Mouse (Mus musculus) hindbrain, embryonic 16.5 days (tissue): ENCODE measurements around the gene Atp1b2. TPM values are rescaled to one million over a fixed set of nuclear protein-coding genes. Genes with fewer than 3 reads are reported as not detected.

Experiments used
- ATAC-seq: fragments of 200-750 bp; cut with Nextera tagmentation; 2 replicates; pipeline ENCODE4 v1.8.0; 2017; ENCODE audit warnings: moderate TSS enrichment, moderate library complexity
- H3K27ac ChIP-seq: fragments of 300-500 bp; sonication (generic); 2 replicates; pipeline ENCODE4 v1.5.1; 2014; ENCODE audit warnings: low read depth, mild to moderate bottlenecking, control low read depth, low read length, moderate library complexity
- H3K27me3 ChIP-seq: fragments of 300-500 bp; sonication (generic); replicated peaks from 2 replicates; pipeline ENCODE4 v1.6.1; 2014; ENCODE audit warnings: low read length; ENCODE audit not compliant: control insufficient read depth, insufficient read depth
- H3K36me3 ChIP-seq: fragments of 300-500 bp; sonication (generic); 2 replicates; pipeline ENCODE4 v1.6.1; 2014; ENCODE audit warnings: mild to moderate bottlenecking, low read length, moderate library complexity, mixed read lengths; ENCODE audit not compliant: control insufficient read depth, insufficient read depth
- H3K4me1 ChIP-seq: fragments of 300-500 bp; sonication (generic); 2 replicates; pipeline ENCODE4 v1.6.1; 2014; ENCODE audit warnings: low read depth, low read length; ENCODE audit not compliant: control insufficient read depth, insufficient read depth
- H3K4me2 ChIP-seq: fragments of 300-500 bp; sonication (generic); 2 replicates; pipeline ENCODE4 v1.6.1; 2014; ENCODE audit warnings: mild to moderate bottlenecking, low read length, control low read depth, moderate library complexity
- H3K4me3 ChIP-seq: fragments of 300-500 bp; sonication (generic); 2 replicates; pipeline ENCODE4 v1.5.1; 2014; ENCODE audit warnings: mild to moderate bottlenecking, low read length, control low read depth, moderate library complexity
- H3K9ac ChIP-seq: fragments of 300-500 bp; sonication (generic); 2 replicates; pipeline ENCODE4 v1.6.1; 2014; ENCODE audit warnings: low read depth, mild to moderate bottlenecking, control low read depth, low read length, moderate library complexity
- H3K9me3 ChIP-seq: fragments of 300-500 bp; sonication (generic); 2 replicates; pipeline ENCODE4 v1.6.1; 2014; ENCODE audit warnings: mild to moderate bottlenecking, low read length, moderate library complexity; ENCODE audit not compliant: control insufficient read depth
- WGBS: fragments of 180-500 bp; shearing (Covaris S2); extraction: QIAGEN DNeasy Blood & Tissue Kit; methylation state at CpG from one replicate; pipeline ENCODE4 v1.1.7; 2014; 5-methylcytosine and 5-hydroxymethylcytosine counted together
- polyA plus RNA-seq: library from polyadenylated mRNA; unstranded; fragments of >200 nt; fragmentation: Nextera tagmentation; extraction: Ambion mirVana; gene quantifications from 2 replicates; pipeline ENCODE4 v1.2.1, GENCODE M21; 2015

Atp1b2 gene
- polyA plus RNA-seq, 1 experiment from 2014 or later, result 105 TPM

GRCm38 (mm10) chr11:69585718-69586325 is 19.9 kb downstream of the Atp1b2 start:
- no peak for ATAC-seq
- Histone ChIP-seq H3K27ac (no peak overlapping the region), H3K9ac (no peak overlapping the region), H3K36me3 (peaks cover 18% of the 10 kb centered on the region), H3K4me1 (peaks cover 5% of the 10 kb centered on the region), H3K4me3 (no peak overlapping the region), H3K27me3 (no peaks in the 10 kb centered on the region), H3K4me2 (no peak overlapping the region), H3K9me3 (no peaks in the 10 kb centered on the region)
- 84% methylated on average over 7 of the region's 7 CpGs for WGBS

GRCm38 (mm10) chr11:69584937-69585336 is 20.8 kb downstream of the Atp1b2 start:
- peaks cover 17% of the 10 kb centered on the region for H3K36me3 ChIP-seq
- H3K4me3 ChIP-seq, result no peak overlapping the region
- H3K27ac ChIP-seq, result no peak overlapping the region
- ATAC-seq, result no peak
- H3K9ac ChIP-seq, result no peak overlapping the region
- H3K4me1 ChIP-seq, result peaks cover 5% of the 10 kb centered on the region
- 90% methylated on average over 13 of the region's 13 CpGs for WGBS
- H3K9me3 ChIP-seq, result no peaks in the 10 kb centered on the region
- no peak overlapping the region for H3K4me2 ChIP-seq
- no peaks in the 10 kb centered on the region for H3K27me3 ChIP-seq

- Histone ChIP-seq H3K4me3 (no peak overlapping the region), H3K36me3 (peaks cover 10% of the 10 kb centered on the region), H3K4me2 (no peak overlapping the region), H3K4me1 (peaks cover 5% of the 10 kb centered on the region), H3K9ac (no peak overlapping the region), H3K27ac (no peak overlapping the region), H3K9me3 (no peaks in the 10 kb centered on the region), H3K27me3 (no peaks in the 10 kb centered on the region)
- WGBS, result 85% methylated on average over 7 of the region's 7 CpGs
- ATAC-seq, result no peak
Measured at GRCm38 (mm10) chr11:69584008-69584407, 21.7 kb downstream of the Atp1b2 start.

- ATAC-seq, result no peak
- H3K9ac ChIP-seq, result no peak overlapping the region
- WGBS, result 54% methylated on average over 9 of the region's 9 CpGs
- H3K9me3 ChIP-seq, result no peaks in the 10 kb centered on the region
- H3K27ac ChIP-seq, result no peak overlapping the region
- no peaks in the 10 kb centered on the region for H3K36me3 ChIP-seq
- peak overlapping the region; percentile 84 for H3K4me2 ChIP-seq
- peaks cover 18% of the 10 kb centered on the region for H3K4me1 ChIP-seq
- H3K27me3 ChIP-seq, result no peaks in the 10 kb centered on the region
- H3K4me3 ChIP-seq, result no peak overlapping the region; the same call in 1 of the 2 replicates
Measured at GRCm38 (mm10) chr11:69582230-69582805, 23.4 kb downstream of the Atp1b2 start.

GRCm38 (mm10) chr11:69581814-69582213 is 23.9 kb downstream of the Atp1b2 start:
- Histone ChIP-seq H3K4me2 (peak overlapping the region; percentile 84), H3K9me3 (no peaks in the 10 kb centered on the region), H3K27me3 (no peaks in the 10 kb centered on the region), H3K27ac (peak overlapping the region; percentile 89), H3K4me3 (peak overlapping the region; percentile 57), H3K9ac (peak overlapping the region; percentile 67), H3K36me3 (no peaks in the 10 kb centered on the region), H3K4me1 (peaks cover 23% of the 10 kb centered on the region)
- no peak for ATAC-seq
- WGBS, result 0% methylated on average over 8 of the region's 8 CpGs

- peak overlapping the region; percentile 84 for H3K4me2 ChIP-seq
- ATAC-seq, result peak; percentile 83
- H3K27me3 ChIP-seq, result no peaks in the 10 kb centered on the region
- H3K9ac ChIP-seq, result peak overlapping the region; percentile 67
- H3K4me3 ChIP-seq, result peak overlapping the region; percentile 57
- H3K4me1 ChIP-seq, result peaks cover 24% of the 10 kb centered on the region
- WGBS, result under 1% methylated on average over 36 of the region's 36 CpGs
- H3K36me3 ChIP-seq, result no peaks in the 10 kb centered on the region
- H3K9me3 ChIP-seq, result no peaks in the 10 kb centered on the region
- H3K27ac ChIP-seq, result peak overlapping the region; percentile 89
Measured at GRCm38 (mm10) chr11:69581147-69581688, 24.5 kb downstream of the Atp1b2 start.

GRCm38 (mm10) chr11:69580572-69581146 is 25.1 kb downstream of the Atp1b2 start:
- H3K9ac ChIP-seq, result peak overlapping the region; percentile 67
- peak overlapping the region; percentile 57 for H3K4me3 ChIP-seq
- no peaks in the 10 kb centered on the region for H3K9me3 ChIP-seq
- peak; percentile 25 for ATAC-seq
- peak overlapping the region; percentile 89 for H3K27ac ChIP-seq
- WGBS, result under 1% methylated on average over 25 of the region's 25 CpGs
- peaks cover 24% of the 10 kb centered on the region for H3K4me1 ChIP-seq
- peak overlapping the region; percentile 84 for H3K4me2 ChIP-seq
- no peaks in the 10 kb centered on the region for H3K36me3 ChIP-seq
- no peaks in the 10 kb centered on the region for H3K27me3 ChIP-seq

GRCm38 (mm10) chr11:69580091-69580514 is 25.6 kb downstream of the Atp1b2 start, which contains the start of the genes Wrap53 and Trp53:
Gene Wrap53, minus strand, starts transcription at chr11:69580255.
Gene Trp53, plus strand, starts transcription at chr11:69580359.
- Histone ChIP-seq H3K4me2 (peak within 1 kb of the TSS; percentile 84), H3K4me1 (peaks cover 24% of the 10 kb centered on the region), H3K27me3 (no peaks in the 10 kb centered on the region), H3K36me3 (no peaks in the 10 kb centered on the region), H3K27ac (peak within 1 kb of the TSS; percentile 89), H3K9me3 (no peaks in the 10 kb centered on the region), H3K9ac (peak within 1 kb of the TSS; percentile 67), H3K4me3 (peak within 1 kb of the TSS; percentile 62)
- under 1% methylated on average over 13 of the region's 13 CpGs for WGBS
- peak; percentile 60 for ATAC-seq
